Mouse (Mus musculus) hematopoietic stem cell, adult 5-6 weeks (primary cell): ENCODE data around the gene Cnn1. TPM values are rescaled to one million over a fixed set of nuclear protein-coding genes. Genes with fewer than 3 reads are reported as not detected.

ENCODE experiments used
- ATAC-seq, 2 experiments: fragments of 125-278 bp in 1 of 2; replicated peaks in 1 of 2; 2 replicates each; pipeline ENCODE4 v1.8.0; 2016 to 2017; ENCODE audit warnings: inconsistent platforms in 2 of 2, mild to moderate bottlenecking in 2 of 2, moderate number of reproducible peaks in 2 of 2, low read depth in 1 of 2, moderate TSS enrichment in 1 of 2; ENCODE audit not compliant: low FRiP score in 2 of 2, poor library complexity in 2 of 2, severe bottlenecking in 2 of 2, insufficient read depth in 1 of 2, low TSS enrichment in 1 of 2
- total RNA-seq: library from RNA; stranded (forward); fragments of 172-1452, 232-1000 nt; gene quantifications from 2 replicates; pipeline ENCODE4 v1.2.3, GENCODE M21; 2017

Cnn1 gene
- total RNA-seq, 1 experiment from 2014 or later = not detected

DNA sequence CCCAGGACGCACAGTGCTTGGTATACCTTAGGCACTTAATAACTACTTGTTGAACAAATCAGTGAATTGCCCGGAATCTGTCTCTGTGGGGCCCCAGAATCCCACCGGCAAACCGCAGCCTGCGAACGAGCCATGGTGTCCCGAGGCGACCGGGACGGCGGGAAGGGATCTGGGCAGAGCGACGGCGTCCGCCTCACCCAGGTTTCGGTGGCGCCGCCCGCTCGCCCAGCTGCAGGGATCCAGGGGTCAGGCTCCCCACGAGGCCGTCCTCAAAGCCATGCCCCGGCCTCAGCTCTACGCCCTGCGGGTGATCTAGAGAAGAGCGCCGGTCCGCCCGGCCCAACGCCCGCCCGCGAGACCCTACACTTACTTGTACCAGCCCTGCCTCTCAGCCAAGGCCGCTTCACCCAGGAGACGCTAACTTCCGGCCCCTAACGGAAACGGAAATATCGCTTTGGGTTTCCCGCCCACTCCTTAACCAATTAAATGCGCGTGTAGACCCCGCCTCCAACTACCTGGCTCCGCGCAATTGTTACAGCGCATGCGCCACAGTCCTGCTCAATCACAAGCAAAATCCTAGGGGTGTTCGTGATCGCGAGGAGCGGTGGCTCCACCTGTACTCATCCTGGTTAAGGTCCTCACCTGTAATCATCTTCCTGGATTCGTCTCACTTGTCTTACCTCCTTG, 17.9 kb downstream of the Cnn1 start, which contains the start of gene Elof1:
Gene Elof1, minus strand, starts transcription at position 433 of the 687 bp plus-strand sequence.
- ATAC-seq = peak; percentile 88 to 98

DNA sequence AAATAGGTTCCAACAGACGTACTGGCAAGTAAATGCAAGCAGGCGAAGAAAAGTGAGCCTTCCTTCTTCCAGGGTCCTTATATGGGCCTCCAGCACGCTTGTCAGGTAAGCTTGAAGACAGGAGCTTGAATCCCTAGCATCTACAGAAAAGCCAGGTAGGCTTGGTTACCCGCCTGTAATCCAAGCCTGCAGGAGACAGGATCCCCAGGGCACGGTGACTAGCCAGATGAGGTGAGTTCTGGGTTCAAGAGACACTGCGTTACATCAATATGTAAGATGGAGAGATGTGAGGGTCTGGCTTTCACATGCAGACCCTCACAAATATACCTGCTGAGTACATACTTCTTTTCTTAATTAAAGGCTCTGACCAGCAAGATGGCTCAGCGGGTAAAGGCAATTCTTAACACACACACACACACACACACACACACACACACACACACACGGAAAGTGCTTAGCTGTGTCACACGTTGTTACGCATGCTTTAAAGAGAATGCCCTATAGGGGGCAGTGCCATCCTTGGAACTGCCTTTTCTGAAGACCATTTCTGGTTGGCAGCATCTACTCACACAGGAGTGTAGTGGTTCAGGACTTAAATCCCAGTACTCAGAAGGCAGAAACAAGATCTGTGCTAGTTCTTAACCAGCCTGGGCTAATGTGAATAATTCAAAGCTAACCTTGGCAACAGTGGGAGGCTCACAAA, 18.9 kb downstream of the Cnn1 start:
- ATAC-seq = peak; percentile 30 to 41; a peak in 1 of 4 replicates

DNA sequence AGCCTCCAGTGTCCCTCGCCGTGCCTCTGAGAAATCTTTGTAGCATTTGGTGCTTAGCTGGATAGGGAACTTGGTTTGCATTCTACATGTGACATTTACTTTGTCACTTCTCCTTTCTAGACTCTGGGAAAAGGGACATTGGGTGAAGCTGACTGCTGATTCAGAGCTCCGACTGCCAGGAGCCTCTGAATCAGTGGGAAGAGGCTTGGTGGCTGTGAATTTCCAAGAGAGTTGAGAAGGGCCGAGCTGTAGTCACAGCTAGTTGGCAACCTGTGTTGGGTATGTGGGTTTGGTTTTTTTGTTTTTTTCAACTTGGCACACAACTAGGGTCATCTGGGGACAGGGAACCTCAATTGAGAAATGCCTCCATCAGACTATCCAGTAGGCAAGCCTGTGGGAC, 20.5 kb downstream of the Cnn1 start:
- no peak for ATAC-seq

DNA sequence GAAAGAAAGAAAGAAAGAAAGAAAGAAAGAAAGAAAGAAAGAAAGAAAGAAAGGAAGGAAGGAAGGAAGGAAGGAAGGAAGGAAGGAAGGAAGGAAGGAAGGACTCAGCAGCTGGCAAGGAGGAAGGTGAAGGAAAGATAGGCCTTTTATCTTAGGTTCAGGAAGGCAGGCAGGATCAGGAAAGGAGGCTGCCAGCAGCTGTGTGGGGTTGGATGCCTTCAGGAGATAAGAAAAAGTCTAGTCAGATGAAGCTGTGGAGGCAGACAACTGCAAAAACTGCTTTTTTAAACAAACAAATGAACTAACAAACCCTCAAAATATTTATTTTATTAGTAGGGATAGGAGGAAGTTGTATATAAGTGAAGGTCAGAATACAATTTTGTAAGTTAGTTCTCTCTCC, 22.5 kb downstream of the Cnn1 start:
- no peak for ATAC-seq

DNA sequence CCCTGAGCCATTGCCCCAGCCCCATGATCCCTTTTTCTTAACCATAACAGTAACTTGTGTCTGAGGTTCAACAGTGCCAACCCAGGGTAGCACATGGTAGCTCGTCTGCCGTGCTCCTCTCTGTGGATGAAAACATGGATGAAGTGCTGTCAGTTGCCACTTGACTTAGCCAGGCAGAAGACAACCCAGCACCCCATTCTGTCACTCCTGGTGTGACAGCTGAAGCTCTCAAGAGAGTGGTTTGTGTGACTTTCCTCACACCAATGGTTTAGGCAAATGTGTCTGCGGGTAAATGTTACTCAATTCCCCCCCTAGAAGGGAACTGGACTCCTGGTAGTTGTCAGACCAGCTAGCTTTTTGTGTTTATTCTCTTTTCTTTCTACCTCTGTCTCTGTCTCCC, 23.0 kb downstream of the Cnn1 start:
- ATAC-seq = no peak

DNA sequence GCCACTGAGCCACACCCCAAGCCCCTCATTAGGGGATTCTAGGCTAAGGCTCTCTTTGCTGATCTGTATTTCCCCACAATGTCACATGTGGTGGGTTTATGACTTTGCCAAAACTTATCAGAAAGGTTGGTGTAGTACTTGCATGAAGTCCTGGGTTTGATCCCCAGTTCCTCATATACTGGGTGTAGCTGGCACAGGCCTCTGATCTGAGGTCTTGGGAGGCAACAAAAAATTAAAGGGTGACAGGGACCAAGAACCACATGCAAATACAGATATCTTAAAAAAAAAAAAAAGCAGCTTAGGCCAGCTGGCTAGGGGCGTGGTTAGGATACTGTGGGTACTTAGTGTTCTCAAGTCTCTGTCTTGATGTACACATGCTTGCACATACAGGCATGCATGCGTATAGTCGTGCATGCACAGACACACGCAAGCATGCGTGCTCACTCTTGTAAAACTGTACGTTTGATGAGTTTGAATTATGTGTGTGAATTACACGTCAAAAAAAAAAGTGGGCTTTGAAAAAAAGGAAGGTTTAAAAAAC, 24.1 kb downstream of the Cnn1 start:
- ATAC-seq = no peak

DNA sequence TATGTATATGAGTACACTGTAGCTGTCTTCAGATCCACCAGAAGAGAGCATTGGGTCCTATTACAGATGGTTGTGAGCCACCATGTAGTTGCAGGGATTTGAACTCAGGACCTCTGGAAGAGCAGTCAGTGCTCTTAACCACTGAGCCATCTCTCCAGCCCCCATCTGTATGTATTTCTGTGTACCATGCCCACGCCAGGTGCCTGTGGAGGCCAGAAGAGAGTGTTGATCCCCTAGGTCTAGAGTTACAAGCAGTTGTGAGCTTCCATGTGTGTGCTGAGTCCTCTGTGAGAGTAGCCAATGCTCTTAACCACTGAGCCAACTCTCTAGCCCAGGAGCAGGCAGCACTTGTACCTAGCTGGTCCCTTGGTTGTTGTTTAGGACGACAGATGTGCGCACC, 25.2 kb downstream of the Cnn1 start:
- no peak for ATAC-seq

DNA sequence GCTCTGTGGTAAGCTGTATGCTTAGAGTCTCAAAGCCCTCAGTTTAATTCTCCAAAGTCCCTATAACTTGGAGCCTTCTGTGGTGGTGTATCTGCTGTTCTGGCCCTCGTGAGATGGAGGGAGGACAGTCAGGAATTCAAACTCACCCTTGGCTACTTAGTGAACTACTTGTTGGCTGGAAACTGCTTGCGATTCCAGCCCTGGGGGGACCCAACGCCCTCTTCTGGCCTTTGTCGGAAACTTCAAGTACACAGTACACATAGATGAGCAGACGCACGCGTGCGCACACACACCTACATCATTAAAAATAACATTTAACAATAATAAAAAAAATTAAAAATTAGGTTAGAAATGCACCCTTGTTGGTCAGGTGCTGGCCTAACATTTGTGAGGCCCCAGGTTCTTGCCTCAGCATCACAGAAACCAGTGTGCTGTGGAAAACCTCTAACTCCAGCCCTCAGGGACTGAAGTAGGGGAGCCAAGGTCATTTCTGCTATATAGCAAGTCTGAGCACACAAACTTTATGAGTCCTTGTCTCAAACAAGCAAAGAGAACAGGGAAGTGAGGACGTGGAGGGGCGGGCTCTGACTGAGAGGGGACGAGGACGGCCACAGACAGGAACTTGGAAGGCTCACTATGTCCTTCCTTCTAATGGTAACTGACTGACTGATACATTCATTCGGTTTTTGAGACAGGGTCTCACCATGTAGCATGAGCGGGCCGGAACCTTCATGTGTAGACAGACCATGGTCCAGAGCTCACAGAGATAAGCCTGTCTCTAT, 26.4 kb downstream of the Cnn1 start:
- ATAC-seq = peak; percentile 51 to 52; a peak in 2 of 4 replicates

DNA sequence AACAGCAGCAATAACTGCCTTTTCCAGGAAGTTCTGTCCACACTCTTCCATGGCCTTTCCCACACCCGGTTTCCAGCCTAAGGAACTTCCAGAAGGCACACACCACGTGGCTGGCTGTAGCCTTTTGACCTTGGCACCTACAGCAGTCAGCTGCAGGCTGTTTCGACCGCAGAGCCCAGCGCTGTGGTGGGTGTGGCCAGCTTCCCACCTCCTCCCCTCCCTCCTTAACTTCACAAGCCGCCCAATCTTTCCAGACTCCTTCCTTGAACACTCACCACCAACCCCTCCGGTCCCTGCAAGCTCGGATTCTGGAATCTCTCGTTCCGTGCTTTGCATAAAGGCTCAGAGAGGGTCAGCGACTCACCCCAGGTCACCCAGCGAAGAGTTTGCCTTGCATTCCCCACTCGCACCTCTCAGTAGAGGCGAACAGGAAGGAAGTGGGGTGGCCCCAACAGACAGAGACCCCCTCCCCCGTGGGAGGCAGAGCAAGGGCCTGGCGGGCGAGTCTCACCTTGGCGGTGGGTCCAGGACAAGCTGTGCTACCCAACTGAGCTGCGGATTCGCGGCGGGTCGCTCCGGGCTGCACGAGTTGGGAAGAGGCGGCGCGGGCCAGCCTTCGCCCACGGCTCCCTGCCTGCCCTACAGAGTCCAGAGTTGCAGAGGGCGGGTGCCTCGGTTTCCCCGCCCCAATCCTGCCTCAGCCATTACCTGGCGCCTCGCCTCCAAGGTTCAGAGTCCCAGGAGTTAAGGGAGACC, 32.4 kb downstream of the Cnn1 start:
- ATAC-seq = peak; percentile 49 to 61

DNA sequence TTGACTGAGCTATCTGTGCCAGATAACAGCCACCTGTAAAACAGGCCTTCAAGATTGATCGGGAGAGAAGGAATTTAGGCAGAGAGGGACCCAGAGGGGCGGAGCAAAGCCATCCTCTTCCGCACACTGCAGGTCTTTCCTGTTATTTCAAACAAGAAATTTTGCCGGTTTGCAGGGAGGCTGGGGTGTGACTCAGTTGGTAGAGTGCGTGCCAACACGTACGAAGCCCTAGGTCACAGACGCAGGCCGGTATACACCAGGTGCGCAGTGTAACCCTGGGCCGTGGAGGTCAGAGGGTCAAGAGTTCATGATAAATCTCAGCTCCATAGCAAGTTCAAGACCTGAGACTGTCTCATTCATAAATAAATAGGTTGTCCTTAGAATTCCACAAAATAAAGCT, 33.2 kb downstream of the Cnn1 start:
- no peak for ATAC-seq

DNA sequence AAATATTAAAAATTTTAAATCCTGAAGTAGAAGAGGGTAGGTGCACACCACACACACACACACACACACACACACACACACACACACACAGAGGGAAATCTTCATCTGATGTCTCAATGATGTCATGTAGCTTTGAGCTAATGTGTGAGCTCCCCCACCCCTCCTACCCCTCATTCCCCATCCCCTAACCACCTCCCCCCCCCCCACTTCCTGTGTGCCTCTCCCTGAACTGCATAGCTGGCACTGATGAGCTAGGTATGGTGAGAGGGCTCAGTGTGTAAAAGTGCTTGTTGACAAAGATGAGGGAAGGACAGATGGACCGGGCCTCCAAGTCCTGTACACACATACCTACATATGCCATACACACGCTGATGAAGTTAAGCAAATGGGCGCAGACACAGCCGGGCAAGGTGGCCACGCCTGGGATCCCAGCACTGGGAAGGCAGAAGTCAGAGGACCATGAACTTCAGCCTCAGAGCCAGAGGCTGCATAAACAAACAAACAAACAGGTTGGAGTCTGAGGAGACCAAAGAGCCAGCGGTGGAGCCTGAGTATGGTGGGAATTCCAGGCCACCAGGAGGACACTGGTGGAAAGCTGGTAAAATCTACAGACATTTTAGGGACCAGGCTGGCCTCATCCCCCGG, 35.4 kb downstream of the Cnn1 start:
- no peak for ATAC-seq

DNA sequence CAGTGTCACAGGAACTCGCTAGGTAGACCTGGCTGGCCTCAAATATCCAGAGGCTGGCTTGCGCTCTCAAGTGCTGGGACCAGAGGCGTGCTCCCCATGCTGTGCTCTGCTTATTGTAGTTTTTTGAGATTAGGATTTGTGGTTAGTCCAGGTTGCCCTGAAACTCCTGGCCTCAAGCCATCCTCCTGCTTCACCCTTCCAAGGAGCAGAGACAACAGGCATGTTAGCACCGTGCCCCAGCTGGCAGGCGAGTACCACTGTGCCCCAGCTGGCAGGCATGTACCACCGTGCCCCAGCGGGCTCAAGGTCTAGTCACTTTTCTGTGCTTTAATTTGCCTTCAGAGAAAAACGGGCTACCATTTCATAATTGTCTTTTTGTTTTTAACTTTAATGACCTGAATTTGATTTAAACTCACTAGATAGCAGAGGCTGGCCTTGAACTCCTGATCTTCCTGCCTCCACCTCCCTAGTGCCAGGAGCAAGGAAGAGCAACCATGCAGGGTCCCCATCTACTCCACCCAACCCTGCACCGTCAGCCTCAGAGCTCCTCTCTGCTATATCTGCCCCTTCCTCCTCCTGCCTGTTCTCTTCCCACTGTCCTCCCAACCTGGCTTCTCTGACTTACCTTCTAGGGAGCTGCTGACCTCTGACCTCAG, 36.1 kb downstream of the Cnn1 start:
- no peak for ATAC-seq

DNA sequence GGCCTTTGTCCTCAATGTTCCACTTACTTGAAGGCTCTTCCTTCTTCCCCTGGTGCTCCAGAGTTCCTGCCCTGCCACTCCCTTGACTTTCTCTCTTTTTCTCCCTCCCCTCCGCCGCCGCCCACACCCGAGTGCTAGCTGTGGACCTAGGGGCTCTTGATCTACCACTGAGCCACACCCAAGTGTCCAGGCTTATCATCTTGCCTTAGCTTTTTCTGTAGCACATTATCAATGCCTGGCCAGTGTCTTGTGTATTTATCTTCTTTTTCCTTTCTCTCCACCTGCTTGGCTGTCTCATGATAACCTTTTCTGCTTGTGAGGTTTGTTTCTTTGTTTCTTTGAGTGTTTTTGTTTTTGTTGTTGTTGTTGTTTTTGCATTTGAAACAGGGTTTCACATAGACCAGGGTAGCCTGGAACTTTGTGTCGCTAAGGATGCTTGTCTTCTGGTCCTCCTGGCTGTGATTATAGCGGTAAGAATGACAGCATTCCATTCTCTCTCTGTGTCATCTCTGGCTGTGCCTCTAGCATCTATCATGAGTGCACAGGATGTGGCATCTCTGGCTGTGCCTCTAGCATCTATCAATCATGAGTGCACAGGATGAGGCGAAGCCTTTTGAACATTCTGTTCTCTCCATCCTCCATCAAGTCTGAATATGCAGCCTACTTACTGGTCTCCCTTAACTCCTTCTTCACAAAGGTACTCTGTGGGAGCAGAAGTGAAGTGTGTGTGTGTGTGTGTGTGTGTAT, 36.8 kb downstream of the Cnn1 start, which contains the start of gene Acp5:
Gene Acp5, minus strand, starts transcription at position 68 of the 747 bp plus-strand sequence.
- ATAC-seq = no peak

DNA sequence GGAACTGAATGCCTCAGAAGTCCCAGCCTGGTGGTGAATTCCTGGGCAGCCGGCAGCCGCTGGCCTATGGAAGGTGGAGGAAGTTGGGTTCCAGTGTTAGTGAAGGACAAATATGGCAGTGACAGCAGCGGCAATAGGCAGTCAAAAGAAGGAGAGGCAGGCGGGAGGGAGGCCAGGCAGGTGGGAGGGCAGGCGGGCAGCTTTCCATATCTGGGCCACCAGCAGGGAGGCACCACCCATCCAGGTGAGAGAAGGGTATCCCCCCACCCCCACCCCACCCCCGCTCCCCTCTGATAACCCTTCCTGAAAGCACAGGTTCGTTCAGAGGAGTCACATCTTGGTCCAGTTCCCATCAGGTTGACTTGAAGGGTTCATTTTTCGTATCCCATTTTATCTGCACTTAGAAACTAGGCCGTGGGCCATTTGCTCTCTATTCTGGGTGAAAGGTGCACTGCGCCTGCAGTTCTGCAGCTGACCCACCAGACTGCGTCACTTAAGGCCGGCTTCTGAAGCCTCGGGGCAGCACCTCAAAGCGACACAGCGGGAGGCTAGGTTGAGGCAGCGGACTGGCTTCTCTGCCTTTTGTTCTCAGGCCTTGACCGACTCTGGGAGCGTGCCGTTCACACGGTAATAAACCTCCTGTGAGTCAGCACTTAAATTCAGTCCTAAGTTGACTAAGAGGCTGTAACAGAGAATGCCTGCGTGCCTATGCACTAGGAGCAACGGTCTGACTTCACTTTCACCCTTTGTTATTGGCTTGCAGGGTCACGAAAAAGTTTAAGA, 37.9 kb downstream of the Cnn1 start:
- no peak for ATAC-seq

DNA sequence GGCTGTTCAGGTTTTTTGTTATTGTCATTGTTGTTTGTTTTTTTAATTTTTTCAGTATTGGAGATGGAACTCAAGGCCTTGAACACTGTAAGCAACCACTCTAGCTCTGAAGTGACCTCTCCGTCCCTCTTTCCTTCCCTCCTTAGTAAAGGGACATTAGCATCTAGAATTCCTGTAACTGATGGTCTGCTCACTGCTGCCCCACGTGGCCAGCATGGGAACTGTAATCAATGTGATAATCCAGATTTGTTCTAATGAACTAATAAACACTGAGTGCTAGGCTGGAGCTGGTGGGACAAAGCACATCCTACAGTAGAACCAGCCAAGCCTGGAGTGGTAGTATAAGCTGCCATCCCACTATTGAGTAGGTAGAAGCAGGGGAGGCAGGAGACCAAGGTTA, 39.5 kb downstream of the Cnn1 start:
- no peak for ATAC-seq
